Mouse (Mus musculus) erythroblast, embryonic 14.5 days (primary cell): ENCODE data around the gene Cideb.

Source experiments
- GATA1 ChIP-seq: IDR thresholded peaks from 2 replicates; pipeline ENCODE4 v1.6.1; 2012; ENCODE audit warnings: low read length, inconsistent platforms, mixed read lengths
- TAL1 ChIP-seq: IDR thresholded peaks from 3 replicates; pipeline ENCODE4 v1.6.1; 2012; ENCODE audit warnings: low read length, inconsistent platforms, mixed read lengths

DNA sequence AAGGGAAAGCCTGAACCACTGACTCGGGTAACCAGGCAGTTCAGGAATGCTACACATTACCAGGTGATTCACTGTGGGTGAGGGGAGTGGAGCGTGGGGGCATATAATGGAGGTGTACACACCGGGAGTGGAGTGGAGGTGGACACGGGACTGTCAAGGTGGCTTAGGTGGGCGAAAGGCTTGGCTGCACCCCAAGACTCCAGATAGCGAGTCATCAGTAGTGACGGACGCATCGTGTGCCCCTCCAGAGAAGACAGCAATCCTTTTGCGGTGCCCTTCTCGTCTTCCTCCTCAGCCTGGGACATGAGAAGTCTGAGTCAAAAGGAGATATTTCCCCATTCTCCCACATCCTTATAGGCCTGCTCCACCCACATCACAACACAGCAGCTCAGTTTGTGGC lies 19.5 kb upstream of the Cideb start:
- TF ChIP-seq TAL1 (no peak), GATA1 (no peak)
